Mouse (Mus musculus) ovary, postnatal 14 days (tissue): Measurements from ENCODE around the gene Umod.

ENCODE experiments used
- DNase-seq: peaks from one replicate; pipeline ENCODE4 v3.0.0; 2022; ENCODE audit warnings: low spot score

Umod gene

GRCm38 (mm10) chr7:119441938-119442337 lies 37.1 kb downstream of the Umod start:
- no peak for DNase-seq

GRCm38 (mm10) chr7:119427180-119427616 lies 51.9 kb downstream of the Umod start:
- no peak for DNase-seq

- no peak for DNase-seq
These were observed 58.4 kb downstream of the Umod start for GRCm38 (mm10) chr7:119420730-119421129.

GRCm38 (mm10) chr7:119418523-119418922 lies 60.6 kb downstream of the Umod start:
- DNase-seq = no peak
